Mouse (Mus musculus) megakaryocyte progenitor cell, adult 5-6 weeks (primary cell): ENCODE data around the gene Dpp3. TPM values are rescaled to one million over a fixed set of nuclear protein-coding genes. Genes with fewer than 3 reads are reported as not detected.
"Not testable (repeated sequence)": the region's sequence is repeated elsewhere in the genome, so short reads cannot be mapped to it uniquely, and the experiment has no call there.

Source experiments
- ATAC-seq: replicated peaks from 2 replicates; pipeline ENCODE4 v1.8.0; 2016; ENCODE audit warnings: mild to moderate bottlenecking, moderate TSS enrichment, inconsistent platforms; ENCODE audit not compliant: poor library complexity
- total RNA-seq, 2 experiments: library from RNA; stranded (forward) in 1 of 2; stranded (reverse) in 1 of 2; fragments of 157-497, 149-512 nt in 1 of 2; fragments of 200-1000 nt in 1 of 2; gene quantifications; 2 replicates each; pipeline versions ENCODE4 v1.2.3 to v1.2.4; 2015 to 2017

Gene Dpp3
- 29.5 and 31.6 TPM in 2 replicates for total RNA-seq (2015)
- 46.3 and 47.9 TPM in 2 replicates for total RNA-seq (2017)

DNA sequence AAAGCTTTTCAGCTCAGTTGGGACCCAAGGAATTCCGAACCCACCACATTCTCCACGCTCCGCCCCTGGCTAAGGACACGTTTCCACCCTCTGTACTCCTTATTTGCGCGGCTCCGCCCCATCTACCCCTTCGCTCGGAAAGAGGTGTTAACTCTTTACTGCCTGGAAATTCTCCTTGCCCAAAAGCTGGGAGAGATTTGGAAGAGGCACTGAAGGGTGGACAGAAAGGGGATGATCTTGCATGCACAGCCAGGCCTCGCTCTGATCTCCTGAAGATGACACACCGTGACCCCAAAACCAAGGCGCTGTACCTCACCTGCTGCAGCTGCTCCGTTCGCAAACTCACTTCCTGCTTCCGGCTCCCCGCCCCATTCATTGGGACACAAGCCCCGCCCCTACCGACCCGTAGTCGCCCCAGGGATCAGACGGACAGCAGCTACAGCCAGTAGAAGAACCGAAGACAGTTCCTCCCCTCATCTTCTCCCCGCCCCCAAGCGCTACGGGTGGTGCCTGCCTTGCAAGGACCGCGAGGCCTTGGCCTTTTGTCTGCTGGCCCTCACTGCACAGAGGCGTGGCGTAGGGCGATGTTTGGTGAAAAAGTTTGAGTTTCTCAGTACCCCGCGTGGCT, at the start of gene Dpp3:
Gene Dpp3, minus strand, starts transcription at position 384 of the 628 bp plus-strand sequence.
- peak; percentile 99 for ATAC-seq

DNA sequence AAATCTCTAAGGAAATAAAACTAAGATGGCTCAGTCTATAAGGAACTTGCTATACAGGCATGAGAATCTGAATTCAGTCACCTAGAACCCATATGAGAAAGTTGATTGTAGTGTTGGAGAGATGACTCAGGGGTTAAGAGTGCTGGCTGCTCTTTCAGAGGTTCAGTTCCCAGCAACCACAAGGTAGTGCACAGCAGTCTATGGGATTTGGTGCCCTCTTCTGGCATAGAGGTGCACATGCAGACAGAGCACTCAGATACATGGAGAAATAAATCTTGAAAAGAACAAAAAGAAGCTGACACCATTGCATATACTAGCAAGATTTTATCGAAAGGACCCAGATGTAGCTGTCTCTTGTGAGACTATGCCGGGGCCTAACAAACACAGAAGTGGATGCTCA, 40.1 kb upstream of the Dpp3 start:
- peak; percentile 86 for ATAC-seq

GRCm38 (mm10) chr19:4961928-4962601, 34.0 kb upstream of the Dpp3 start, which contains the start of gene Mrpl11:
Gene Mrpl11 (plus strand): TSS chr19:4962147.
- ATAC-seq: peak; percentile 99

DNA sequence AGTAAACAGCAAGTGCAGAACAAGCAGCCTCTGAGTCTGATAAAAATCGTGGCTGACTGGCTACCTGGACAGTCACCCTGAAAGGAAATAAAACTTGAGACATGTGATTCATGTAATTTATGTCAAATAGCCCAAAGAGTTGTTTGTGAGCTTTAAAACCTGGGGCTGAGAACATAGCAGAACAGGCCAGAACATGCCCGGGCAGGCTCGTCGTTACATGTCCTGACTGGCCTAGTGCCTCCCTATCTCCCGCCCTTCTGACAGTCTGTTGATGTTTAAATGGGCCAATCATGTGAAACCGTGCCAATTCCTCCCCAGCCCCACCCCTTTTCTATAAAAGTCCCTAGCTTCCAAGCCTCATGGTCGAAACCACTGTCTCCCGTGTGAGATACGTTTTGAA, 20.6 kb upstream of the Dpp3 start:
- ATAC-seq: not testable (repeated sequence)

- ATAC-seq: no peak
These were observed 17.5 kb upstream of the Dpp3 start for GRCm38 (mm10) chr19:4945540-4945939.

- ATAC-seq: no peak
These were observed 15.1 kb upstream of the Dpp3 start for GRCm38 (mm10) chr19:4943253-4943588.

DNA sequence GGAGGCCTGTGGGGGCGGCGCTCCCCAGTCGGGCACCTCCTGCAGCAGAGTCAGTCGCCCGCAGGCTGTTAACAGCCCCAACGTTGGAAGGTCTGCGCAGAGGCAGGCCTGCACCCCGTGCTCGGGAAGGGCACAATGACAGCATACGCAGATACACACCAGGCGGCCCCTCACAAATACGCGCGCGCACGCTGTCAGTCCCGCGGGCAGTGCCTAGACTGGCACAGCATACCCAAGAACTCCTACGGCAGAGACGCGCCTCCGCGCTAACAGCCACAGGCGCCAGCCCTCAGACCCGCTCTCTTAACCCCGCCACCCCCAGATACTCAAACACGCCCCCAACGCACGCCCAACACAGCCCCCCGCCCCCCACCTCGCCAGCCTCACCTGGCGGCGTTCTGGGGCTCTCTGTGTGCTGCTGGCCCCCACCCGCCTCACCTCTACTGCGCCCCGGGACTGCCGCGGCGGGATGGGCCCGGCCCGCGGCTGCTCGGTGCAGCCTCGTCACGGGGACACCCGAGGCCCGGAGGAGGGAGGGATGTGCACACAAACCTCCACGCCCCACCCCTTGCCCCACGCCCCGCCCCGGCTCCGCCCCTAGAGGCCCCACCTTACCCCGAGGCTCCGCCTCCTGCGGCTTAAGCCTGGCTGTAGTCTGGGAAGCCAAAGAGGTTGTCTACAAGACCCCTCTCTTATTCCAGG, 14.6 kb upstream of the Dpp3 start, which contains the start of gene Peli3:
Gene Peli3, minus strand, starts transcription at position 577 of the 702 bp plus-strand sequence.
- peak; percentile 87 for ATAC-seq

GRCm38 (mm10) chr19:4937444-4938310, 9.6 kb upstream of the Dpp3 start:
- peak; percentile 52; the same call in 1 of the 2 replicates for ATAC-seq

- ATAC-seq: no peak
These were observed 8.8 kb upstream of the Dpp3 start for GRCm38 (mm10) chr19:4936896-4937295.

DNA sequence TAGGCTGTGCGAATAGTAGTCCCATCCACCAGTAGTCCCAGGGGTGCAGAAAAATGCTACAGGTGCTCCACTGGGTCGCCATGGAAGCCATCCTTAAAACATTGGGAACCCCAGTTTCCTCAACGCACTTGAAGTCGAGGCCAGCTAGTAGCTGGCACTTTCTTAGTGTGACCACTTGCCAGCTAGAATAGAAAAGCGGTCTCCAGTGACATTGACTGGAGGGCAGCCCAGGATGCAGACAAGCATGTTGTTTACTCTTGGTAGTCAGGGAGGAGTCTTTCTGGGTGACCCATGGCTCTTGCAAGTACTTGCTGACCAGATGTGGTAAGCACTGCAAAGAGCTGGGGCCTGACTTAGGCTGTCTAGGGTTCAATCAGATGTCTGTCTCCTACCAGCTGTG, 694 bp upstream of the Dpp3 start:
- no peak for ATAC-seq

DNA sequence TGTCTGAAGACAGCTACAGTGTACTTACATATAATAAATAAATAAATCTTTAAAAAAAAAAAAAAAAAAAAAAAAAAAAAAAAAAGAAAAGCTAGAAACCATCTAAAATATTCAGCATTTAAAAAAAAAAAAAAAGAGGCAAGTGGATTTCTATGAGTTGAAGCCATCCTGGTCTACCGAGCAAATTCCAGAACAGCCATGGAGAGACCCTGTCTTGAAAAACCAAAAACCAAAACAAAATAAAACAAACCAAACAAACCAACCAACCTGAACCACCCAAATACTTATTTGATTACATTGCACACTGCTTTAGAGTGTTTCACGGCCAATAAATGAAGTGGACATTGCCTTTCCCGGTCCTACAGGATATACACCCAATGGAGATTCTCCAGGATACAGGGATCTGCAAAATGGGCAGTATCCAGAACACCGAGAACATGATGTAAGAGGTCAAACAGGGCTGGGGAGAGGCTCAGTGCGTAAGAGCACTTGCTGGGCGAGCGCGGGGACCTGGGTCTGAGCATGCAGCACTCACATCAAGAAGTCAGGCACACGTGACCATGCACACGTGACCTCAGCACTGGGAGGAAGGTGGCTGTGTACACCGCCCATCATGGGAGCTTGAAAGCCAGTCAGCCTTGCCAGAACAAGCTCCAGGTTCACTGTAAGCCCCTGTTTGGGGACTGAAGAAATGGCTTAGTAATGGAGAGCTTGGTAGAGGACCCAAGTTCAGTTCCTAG, 2.8 kb downstream of the Dpp3 start:
- ATAC-seq: no peak

- ATAC-seq: no peak
These were observed 8.4 kb downstream of the Dpp3 start for GRCm38 (mm10) chr19:4919652-4920051.

DNA sequence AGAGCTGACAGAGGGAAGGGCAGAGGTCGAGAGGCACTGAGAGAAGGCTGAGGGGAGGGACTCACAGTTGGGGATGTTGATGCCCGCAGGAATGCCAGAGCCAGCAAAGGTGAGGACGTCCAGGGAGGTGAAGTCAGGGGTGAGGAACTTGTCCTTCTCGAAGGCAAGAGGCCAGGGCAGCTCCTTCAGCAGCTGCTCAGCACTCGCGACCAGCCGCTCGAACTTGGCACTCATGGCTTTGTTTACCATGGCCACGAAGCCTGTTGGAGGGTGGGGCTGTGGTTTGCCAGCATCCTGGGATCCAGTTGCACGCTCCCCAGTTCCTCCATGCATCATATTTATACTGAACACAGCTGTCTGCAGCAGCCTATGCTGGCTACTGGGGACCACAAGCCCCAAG, 11.3 kb downstream of the Dpp3 start:
- ATAC-seq: no peak

DNA sequence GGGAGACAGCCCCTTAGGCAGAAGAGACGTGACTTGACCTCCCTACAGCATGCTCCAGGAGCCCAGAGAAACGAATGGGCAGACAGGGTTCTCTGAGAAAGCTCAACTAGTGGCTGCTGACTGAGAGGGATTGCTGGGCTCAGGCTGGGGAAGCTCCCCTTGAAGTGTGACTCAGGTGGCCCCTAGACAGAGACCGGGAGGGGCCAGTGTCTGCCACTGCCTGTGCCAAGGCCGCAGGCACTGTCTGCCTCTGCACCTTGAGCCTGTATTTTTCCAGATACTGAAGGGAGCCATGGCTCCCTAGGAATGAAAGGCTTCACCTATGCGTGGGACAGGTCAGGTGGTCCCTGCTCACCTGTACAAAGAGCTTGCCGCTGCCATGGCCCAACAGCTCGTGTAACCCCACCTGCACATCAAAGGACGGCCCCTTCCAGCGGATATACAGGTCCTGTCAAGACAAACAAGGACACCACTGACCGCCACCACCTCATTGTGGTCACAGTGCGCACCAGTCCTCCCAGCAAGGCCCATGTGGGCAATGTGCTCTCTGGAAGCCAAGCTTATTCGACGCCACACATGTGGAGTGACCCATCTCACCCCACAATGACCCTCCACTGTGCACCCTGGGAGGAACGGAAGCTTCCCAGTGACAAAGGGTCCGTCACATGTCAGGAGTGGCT, 12.0 kb downstream of the Dpp3 start:
- ATAC-seq: no peak

DNA sequence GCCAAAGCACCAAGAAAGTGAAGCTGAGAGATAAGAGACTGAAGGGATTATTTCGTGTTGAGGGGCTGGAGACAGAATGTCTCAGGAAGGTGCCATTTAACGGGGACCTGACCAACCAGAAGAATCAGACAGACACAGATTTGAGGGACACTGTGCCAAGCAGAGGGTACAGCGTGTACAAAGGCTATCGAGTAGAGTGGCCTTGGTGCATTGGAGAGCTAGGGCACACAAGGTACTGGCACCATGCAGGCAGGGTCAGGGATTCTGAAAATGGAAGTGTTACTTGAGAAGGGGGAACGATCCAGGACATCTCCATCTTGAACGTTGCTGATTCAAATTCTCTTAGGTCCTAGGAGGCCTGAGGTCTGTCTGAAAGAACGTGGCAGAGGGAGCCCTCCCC, 18.7 kb downstream of the Dpp3 start:
- no peak for ATAC-seq

GRCm38 (mm10) chr19:4908107-4908506, 20.0 kb downstream of the Dpp3 start:
- peak; percentile 68 for ATAC-seq

DNA sequence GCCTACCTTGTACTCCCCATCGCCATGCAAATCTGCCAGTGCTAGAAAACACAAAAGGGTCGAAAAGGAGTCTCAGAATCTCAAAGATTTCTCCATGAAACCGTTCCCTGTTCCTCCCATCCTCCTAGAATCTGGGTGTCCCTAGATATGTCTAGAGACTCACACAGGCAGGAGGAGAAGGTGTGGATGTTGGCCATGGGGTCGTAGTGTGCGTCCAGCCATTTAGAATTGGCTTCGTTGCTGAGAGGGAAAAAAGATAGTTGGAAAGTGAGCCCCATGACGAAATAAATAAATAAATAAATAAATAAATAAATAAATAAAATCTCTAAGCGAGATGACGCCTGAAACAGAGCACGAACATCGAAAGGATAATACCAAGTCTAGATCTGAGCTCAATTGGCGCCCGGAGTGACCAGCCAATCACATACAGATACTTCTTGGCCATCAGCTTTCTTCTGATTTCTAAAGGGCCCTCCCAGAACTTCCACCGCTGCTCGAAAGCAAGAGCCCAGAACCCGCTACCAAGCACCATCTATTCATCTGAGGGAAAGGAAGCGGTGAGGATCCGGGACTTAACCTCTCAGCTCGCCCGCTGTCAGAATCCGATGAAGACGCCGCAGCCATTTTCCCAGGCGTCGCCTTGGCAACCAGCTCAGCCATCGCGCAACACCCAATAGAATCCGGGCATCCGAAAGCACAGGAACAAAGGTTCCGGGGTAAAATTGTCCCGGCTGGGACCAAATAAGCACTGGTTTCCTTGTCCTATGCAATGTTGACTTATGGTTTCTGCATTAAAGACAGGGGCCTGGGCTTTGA, 21.9 kb downstream of the Dpp3 start, which contains the start of gene Bbs1:
Gene Bbs1, minus strand, starts transcription at position 650 of the 816 bp plus-strand sequence.
- ATAC-seq: peak; percentile 90

DNA sequence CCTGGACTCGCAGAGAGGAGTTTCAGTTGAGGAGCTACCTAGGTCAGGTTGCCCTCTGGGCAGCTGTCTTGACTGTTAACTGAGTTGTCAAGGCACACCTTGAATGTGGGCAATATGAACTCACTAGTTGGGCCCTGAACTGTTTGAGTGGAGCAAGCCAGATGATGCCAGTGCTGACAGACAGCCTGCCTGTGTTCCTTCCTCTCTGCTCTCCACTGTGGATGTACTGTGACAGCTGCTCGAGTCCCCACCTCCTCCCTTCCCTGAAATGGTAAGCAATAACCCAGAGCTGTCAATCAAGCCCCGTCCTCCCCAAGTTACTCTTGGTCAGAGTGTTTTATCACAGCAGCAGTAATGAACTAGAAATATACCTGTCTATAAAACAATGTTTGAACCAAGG, 28.2 kb downstream of the Dpp3 start:
- no peak for ATAC-seq

DNA sequence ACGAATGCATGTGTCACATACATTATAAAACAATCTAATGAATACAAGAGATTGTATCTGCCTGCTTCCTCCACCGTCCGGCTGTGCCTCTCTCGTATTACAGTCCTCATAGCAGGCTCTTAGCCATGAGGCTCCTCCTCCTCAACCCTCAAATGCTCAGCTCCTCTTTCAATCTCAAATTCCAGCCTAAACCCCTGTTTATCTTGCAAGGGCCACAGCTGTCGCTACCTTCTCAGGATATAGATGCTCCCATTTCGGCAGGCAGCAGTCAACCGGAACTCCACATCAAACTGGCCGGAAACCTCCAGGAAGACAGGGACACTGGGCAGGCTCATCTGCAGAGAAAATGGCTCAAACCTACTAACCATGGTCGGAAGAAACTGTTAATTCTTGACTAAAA, 29.1 kb downstream of the Dpp3 start:
- no peak for ATAC-seq
